ENCODE assay signal across 8 mouse cellular contexts in the genomic region with DNA sequence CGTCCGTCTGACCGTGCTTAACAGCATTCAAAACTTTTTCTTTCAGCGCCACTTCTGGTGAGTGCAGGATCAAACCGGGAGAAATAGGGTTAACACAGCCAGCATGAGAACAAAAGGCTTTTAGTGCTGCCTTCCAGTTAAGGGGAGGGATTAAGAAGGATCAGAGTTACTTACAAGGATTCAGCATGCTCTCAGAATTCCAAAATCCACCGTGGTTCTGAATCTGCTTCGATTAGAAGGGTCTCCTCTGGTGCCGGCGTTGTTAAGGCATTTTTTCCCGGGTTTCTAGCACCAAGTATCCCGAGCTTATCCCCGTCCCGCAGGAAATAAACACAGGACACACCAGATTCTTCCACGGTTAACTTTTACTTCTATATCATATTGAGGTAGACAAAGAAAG. TPM values are rescaled to one million over a fixed set of nuclear protein-coding genes. Genes with fewer than 3 reads are reported as not detected.
DNase-seq lines count a peak whose midpoint lies in the region; ATAC-seq and TF ChIP-seq lines count a peak whose summit lies in the region.
"Not testable (repeated sequence)": the region's sequence is repeated elsewhere in the genome, so short reads cannot be mapped to it uniquely, and the experiment has no call there.

No protein-coding gene starts in this region.

- not testable (repeated sequence) for TF ChIP-seq CTCF in lung, postnatal 0 days (IDR thresholded peaks at IDR 0.05)

- H3K4me3 ChIP-seq in embryonic facial prominence, embryonic 14.5 days (ENCODE audit: low read depth, low read length), result peak overlapping the region; percentile 37
- peak overlapping the region; percentile 33 for H3K4me3 ChIP-seq in hindbrain, embryonic 14.5 days (replicated peaks; ENCODE audit: low read length)
- H3K4me3 ChIP-seq in limb, embryonic 12.5 days (replicated peaks), result peak overlapping the region; percentile 36
- H3K4me3 ChIP-seq in lung, postnatal 0 days (ENCODE audit: low read depth, low read length), result peak overlapping the region; percentile 33
- H3K4me3 ChIP-seq in neural tube, embryonic 13.5 days, result peak overlapping the region; percentile 41

- H3K27ac ChIP-seq in embryonic facial prominence, embryonic 14.5 days (replicated peaks; ENCODE audit: low read depth, low read length), result peak overlapping the region; percentile 86
- peak overlapping the region; percentile 81 for H3K27ac ChIP-seq in hindbrain, embryonic 14.5 days
- H3K27ac ChIP-seq in limb, embryonic 12.5 days, result peak overlapping the region; percentile 85
- peak overlapping the region; percentile 47; the same call in 1 of the 2 replicates for H3K27ac ChIP-seq in lung, postnatal 0 days (ENCODE audit: low read length)
- H3K27ac ChIP-seq in neural tube, embryonic 13.5 days (replicated peaks), result peak overlapping the region; percentile 79

- TF ChIP-seq EP300 in lung, postnatal 0 days (IDR thresholded peaks at IDR 0.05), result not testable (repeated sequence)

- H3K27me3 ChIP-seq in embryonic facial prominence, embryonic 14.5 days (replicated peaks; ENCODE audit: control insufficient read depth, insufficient read depth, low read length); hindbrain, embryonic 14.5 days (ENCODE audit: control insufficient read depth, insufficient read depth, low read length); limb, embryonic 12.5 days; lung, postnatal 0 days (replicated peaks; ENCODE audit: insufficient read depth, low read length); neural tube, embryonic 13.5 days: not testable (repeated sequence)

- ATAC-seq in embryonic facial prominence, embryonic 14.5 days (ENCODE audit: low read depth); hindbrain, embryonic 14.5 days (ENCODE audit: low FRiP score); limb, embryonic 12.5 days (ENCODE audit: insufficient number of reproducible peaks, insufficient read depth, low FRiP score, low TSS enrichment, low read depth); lung, postnatal 0 days; neural tube, embryonic 13.5 days (ENCODE audit: low read depth): not testable (repeated sequence)

- not testable (repeated sequence) for H3K9me3 ChIP-seq in embryonic facial prominence, embryonic 14.5 days (ENCODE audit: control insufficient read depth, low read length); hindbrain, embryonic 14.5 days (ENCODE audit: control insufficient read depth, low read length); limb, embryonic 12.5 days; lung, postnatal 0 days (ENCODE audit: low read length); neural tube, embryonic 13.5 days

- H3K36me3 ChIP-seq in embryonic facial prominence, embryonic 14.5 days (ENCODE audit: control insufficient read depth, insufficient read depth, low read length); hindbrain, embryonic 14.5 days (replicated peaks; ENCODE audit: control insufficient read depth, insufficient read depth); limb, embryonic 12.5 days; lung, postnatal 0 days (ENCODE audit: insufficient read depth, low read length); neural tube, embryonic 13.5 days: not testable (repeated sequence)

- peak overlapping the region; percentile 64 for H3K9ac ChIP-seq in embryonic facial prominence, embryonic 14.5 days (ENCODE audit: low read depth, low read length)
- H3K9ac ChIP-seq in hindbrain, embryonic 14.5 days, result peak overlapping the region; percentile 58
- 0 out of 2 replicates have a peak overlapping the region, but pooled peaks have one; percentile 48 for H3K9ac ChIP-seq in limb, embryonic 12.5 days (replicated peaks)
- H3K9ac ChIP-seq in lung, postnatal 0 days (replicated peaks; ENCODE audit: low read depth), result 0 out of 2 replicates have a peak overlapping the region, but pooled peaks have one; percentile 29
- H3K9ac ChIP-seq in neural tube, embryonic 13.5 days, result peak overlapping the region; percentile 73

- H3K4me2 ChIP-seq in embryonic facial prominence, embryonic 14.5 days (ENCODE audit: low read depth, low read length), result peak overlapping the region; percentile 49
- peak overlapping the region; percentile 60 for H3K4me2 ChIP-seq in hindbrain, embryonic 14.5 days (replicated peaks)
- peak overlapping the region; percentile 52 for H3K4me2 ChIP-seq in limb, embryonic 12.5 days
- peak overlapping the region; percentile 44 for H3K4me2 ChIP-seq in lung, postnatal 0 days (replicated peaks; ENCODE audit: low read depth, low read length)
- peak overlapping the region; percentile 58 for H3K4me2 ChIP-seq in neural tube, embryonic 13.5 days

- peak; percentile 45 for DNase-seq in R1 (ENCODE audit: low read depth, low spot score)
- DNase-seq in embryonic facial prominence, embryonic 14.5 days (ENCODE audit: low spot score), result peak; percentile 79
- peak; percentile 33 for DNase-seq in heart, adult 11 months
- peak; percentile 46 for DNase-seq in hindbrain, embryonic 14.5 days (ENCODE audit: low spot score)
- peak; percentile 59 for DNase-seq in lung, postnatal 0 days (ENCODE audit: low spot score)
- DNase-seq in yolk sac, embryonic 10.5 days (ENCODE audit: low spot score), result peak; percentile 29

- WGBS in embryonic facial prominence, embryonic 14.5 days, result 0% methylated on average over 10 of the region's 14 CpGs
- WGBS in hindbrain, embryonic 14.5 days, result under 1% methylated on average over 11 of the region's 14 CpGs
- WGBS in limb, embryonic 12.5 days, result under 1% methylated on average over 11 of the region's 14 CpGs
- WGBS in lung, postnatal 0 days, result 5% methylated on average over 11 of the region's 14 CpGs
- WGBS in neural tube, embryonic 13.5 days, result 1% methylated on average over 11 of the region's 14 CpGs

- not testable (repeated sequence) for H3K4me1 ChIP-seq in embryonic facial prominence, embryonic 14.5 days (ENCODE audit: control insufficient read depth, insufficient read depth, low read length); hindbrain, embryonic 14.5 days (replicated peaks; ENCODE audit: control insufficient read depth, insufficient read depth, low read length); limb, embryonic 12.5 days (replicated peaks); lung, postnatal 0 days (ENCODE audit: insufficient read depth, low read depth, low read length); neural tube, embryonic 13.5 days (replicated peaks)

RNA-seq across cellular contexts. Expression of a gene that starts 37.0 kb away (rescaled TPM):
- polyA plus RNA-seq in embryonic facial prominence, embryonic 14.5 days (2014; fragmentation: Nextera tagmentation; extraction: Ambion mirVana), result not detected in 2 replicates
- not detected in 2 replicates for polyA plus RNA-seq in hindbrain, embryonic 14.5 days (2014; fragmentation: Nextera tagmentation; extraction: Ambion mirVana)
- polyA plus RNA-seq in limb, embryonic 12.5 days (2016; fragmentation: Nextera tagmentation; extraction: Ambion mirVana), result not detected in 2 replicates
- not detected in 2 replicates for polyA plus RNA-seq in lung, postnatal 0 days (2015; fragmentation: Nextera tagmentation; extraction: Ambion mirVana)
- polyA plus RNA-seq in neural tube, embryonic 13.5 days (2015; fragmentation: Nextera tagmentation; extraction: Ambion mirVana), result not detected in 2 replicates

Comparison
In these comparisons a context has a peak if more than half of its experiments do, and no peak if none do; other contexts are left out.
1. DNase-seq: peak in every context shown above with its lines; median percentile 79 in embryonic facial prominence, embryonic 14.5 days; 59 in lung, postnatal 0 days; 46 in hindbrain, embryonic 14.5 days; 45 in R1; 33 in heart, adult 11 months; 29 in yolk sac, embryonic 10.5 days.